Mouse (Mus musculus): Measurements from ENCODE around the gene Tex30. TPM values are rescaled to one million over a fixed set of nuclear protein-coding genes. Genes with fewer than 3 reads are reported as not detected.
A peak's percentile ranks its signal among the peaks of the same experiment; 100 is the strongest.

Gene Tex30
- total and polyA plus RNA-seq, 2 experiments, result 3.5 to 7.7 TPM

- no peak for TF ChIP-seq POLR2A (IDR thresholded peaks at IDR 0.05; ENCODE audit: extremely low read depth, insufficient read depth, low read length)
- TF ChIP-seq CTCF (IDR thresholded peaks at IDR 0.05; ENCODE audit: low read depth, low read length), result no peak
- peak; percentile 70 for DNase-seq (ENCODE audit: extremely low read depth, low read depth, low spot score)
- no peaks in the 10 kb centered on the region for H3K79me2 ChIP-seq (ENCODE audit: control insufficient read depth, insufficient read depth, low read length)
- no peaks in the 10 kb centered on the region for H3K27me3 ChIP-seq (ENCODE audit: control insufficient read depth, insufficient read depth, low read length)
- no peak overlapping the region for H3K27ac ChIP-seq (replicated peaks; ENCODE audit: insufficient read depth, low read depth, low read length)
- 23% methylated on average over 4 of the region's 4 CpGs for WGBS
- peaks cover 5% of the 10 kb centered on the region; the same call in 1 of the 2 replicates for H3K4me1 ChIP-seq (ENCODE audit: control insufficient read depth, insufficient read depth, low read length)
- H3K9ac ChIP-seq (ENCODE audit: low read depth, low read length), result no peak overlapping the region
- H3K36me3 ChIP-seq (ENCODE audit: control insufficient read depth, insufficient read depth, low read length), result peaks cover 28% of the 10 kb centered on the region
- H3K4me3 ChIP-seq (ENCODE audit: insufficient read depth, low read depth, low read length), result no peak overlapping the region
Observed at GRCm38 (mm10) chr1:44129929-44130581, 27.8 kb upstream of the Tex30 start.

DNA sequence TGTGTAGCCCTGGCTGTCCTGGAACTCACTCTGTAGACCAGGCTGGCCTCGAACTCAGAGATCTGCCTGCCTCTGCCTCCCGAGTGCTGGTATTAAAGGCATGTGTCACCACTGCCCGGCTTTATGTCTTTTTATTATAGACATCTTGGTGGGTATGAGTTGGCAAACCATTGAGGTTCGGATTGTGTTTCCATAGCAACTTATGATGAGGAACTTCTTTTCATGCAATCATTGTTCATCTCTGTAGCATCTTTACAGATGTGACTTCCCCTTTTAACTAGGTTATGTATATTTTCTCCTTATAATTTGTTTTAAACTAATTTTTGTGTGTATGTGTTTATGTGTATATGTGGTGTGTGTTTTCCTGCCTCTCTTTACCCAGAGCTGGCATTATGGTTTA lies 23.3 kb upstream of the Tex30 start:
- Histone ChIP-seq H3K4me1 (ENCODE audit: control insufficient read depth, insufficient read depth, low read length) (peaks cover 11% of the 10 kb centered on the region), H3K9ac (ENCODE audit: low read depth, low read length) (no peak overlapping the region), H3K36me3 (ENCODE audit: control insufficient read depth, insufficient read depth, low read length) (peaks cover 20% of the 10 kb centered on the region), H3K27ac (replicated peaks; ENCODE audit: insufficient read depth, low read depth, low read length) (no peak overlapping the region), H3K4me3 (ENCODE audit: insufficient read depth, low read depth, low read length) (no peak overlapping the region), H3K27me3 (ENCODE audit: control insufficient read depth, insufficient read depth, low read length) (no peaks in the 10 kb centered on the region), H3K79me2 (ENCODE audit: control insufficient read depth, insufficient read depth, low read length) (peaks cover 8% of the 10 kb centered on the region)
- no peak for DNase-seq (ENCODE audit: extremely low read depth, low read depth, low spot score)
- 95% methylated on average over 4 of the region's 4 CpGs for WGBS
- TF ChIP-seq CTCF (IDR thresholded peaks at IDR 0.05; ENCODE audit: low read depth, low read length) (no peak), POLR2A (IDR thresholded peaks at IDR 0.05; ENCODE audit: extremely low read depth, insufficient read depth, low read length) (no peak)

GRCm38 (mm10) chr1:44122256-44122655 lies 20.0 kb upstream of the Tex30 start:
- peaks cover 6% of the 10 kb centered on the region for H3K4me1 ChIP-seq (ENCODE audit: control insufficient read depth, insufficient read depth, low read length)
- no peak overlapping the region for H3K27ac ChIP-seq (replicated peaks; ENCODE audit: insufficient read depth, low read depth, low read length)
- H3K4me3 ChIP-seq (ENCODE audit: insufficient read depth, low read depth, low read length), result no peak overlapping the region
- 84% methylated on average over 3 of the region's 3 CpGs for WGBS
- H3K36me3 ChIP-seq (ENCODE audit: control insufficient read depth, insufficient read depth, low read length), result peaks cover 6% of the 10 kb centered on the region; the same call in 1 of the 2 replicates
- no peak overlapping the region for H3K9ac ChIP-seq (ENCODE audit: low read depth, low read length)
- no peaks in the 10 kb centered on the region for H3K27me3 ChIP-seq (ENCODE audit: control insufficient read depth, insufficient read depth, low read length)
- peaks cover 8% of the 10 kb centered on the region for H3K79me2 ChIP-seq (ENCODE audit: control insufficient read depth, insufficient read depth, low read length)
- TF ChIP-seq POLR2A (IDR thresholded peaks at IDR 0.05; ENCODE audit: extremely low read depth, insufficient read depth, low read length) (no peak), CTCF (IDR thresholded peaks at IDR 0.05; ENCODE audit: low read depth, low read length) (no peak)
- DNase-seq (ENCODE audit: extremely low read depth, low read depth, low spot score), result no peak

DNA sequence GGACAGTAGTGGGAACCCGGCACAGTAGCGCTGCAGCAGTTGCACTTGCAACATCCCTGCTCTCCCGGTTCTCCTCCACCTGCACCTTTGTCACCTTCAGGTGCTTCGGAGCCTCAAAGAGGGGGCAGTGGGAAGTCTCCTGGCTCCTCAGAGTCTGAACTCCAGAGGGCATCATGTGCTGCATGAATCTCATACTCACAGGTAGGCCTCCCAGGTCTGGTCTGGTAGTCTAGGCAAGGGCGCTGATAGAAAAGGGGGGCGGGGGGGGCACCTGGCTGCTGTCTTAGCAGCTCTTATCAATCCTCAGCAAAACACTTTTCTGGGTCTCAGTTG lies 17.8 kb upstream of the Tex30 start:
- H3K27ac ChIP-seq (replicated peaks; ENCODE audit: insufficient read depth, low read depth, low read length), result peak overlapping the region; percentile 73
- H3K27me3 ChIP-seq (ENCODE audit: control insufficient read depth, insufficient read depth, low read length), result no peaks in the 10 kb centered on the region
- H3K36me3 ChIP-seq (ENCODE audit: control insufficient read depth, insufficient read depth, low read length), result no peaks in the 10 kb centered on the region; the same call in 1 of the 2 replicates
- H3K9ac ChIP-seq (ENCODE audit: low read depth, low read length), result peak overlapping the region; percentile 82
- peaks cover 8% of the 10 kb centered on the region for H3K79me2 ChIP-seq (ENCODE audit: control insufficient read depth, insufficient read depth, low read length)
- H3K4me1 ChIP-seq (ENCODE audit: control insufficient read depth, insufficient read depth, low read length), result peaks cover 6% of the 10 kb centered on the region
- peak overlapping the region; percentile 98 for H3K4me3 ChIP-seq (ENCODE audit: insufficient read depth, low read depth, low read length)
- no peak for TF ChIP-seq CTCF (IDR thresholded peaks at IDR 0.05; ENCODE audit: low read depth, low read length)
- no peak for TF ChIP-seq POLR2A (IDR thresholded peaks at IDR 0.05; ENCODE audit: extremely low read depth, insufficient read depth, low read length)
- peak; percentile 57 for DNase-seq (ENCODE audit: extremely low read depth, low read depth, low spot score)
- WGBS, result 11% methylated on average over 6 of the region's 6 CpGs

DNA sequence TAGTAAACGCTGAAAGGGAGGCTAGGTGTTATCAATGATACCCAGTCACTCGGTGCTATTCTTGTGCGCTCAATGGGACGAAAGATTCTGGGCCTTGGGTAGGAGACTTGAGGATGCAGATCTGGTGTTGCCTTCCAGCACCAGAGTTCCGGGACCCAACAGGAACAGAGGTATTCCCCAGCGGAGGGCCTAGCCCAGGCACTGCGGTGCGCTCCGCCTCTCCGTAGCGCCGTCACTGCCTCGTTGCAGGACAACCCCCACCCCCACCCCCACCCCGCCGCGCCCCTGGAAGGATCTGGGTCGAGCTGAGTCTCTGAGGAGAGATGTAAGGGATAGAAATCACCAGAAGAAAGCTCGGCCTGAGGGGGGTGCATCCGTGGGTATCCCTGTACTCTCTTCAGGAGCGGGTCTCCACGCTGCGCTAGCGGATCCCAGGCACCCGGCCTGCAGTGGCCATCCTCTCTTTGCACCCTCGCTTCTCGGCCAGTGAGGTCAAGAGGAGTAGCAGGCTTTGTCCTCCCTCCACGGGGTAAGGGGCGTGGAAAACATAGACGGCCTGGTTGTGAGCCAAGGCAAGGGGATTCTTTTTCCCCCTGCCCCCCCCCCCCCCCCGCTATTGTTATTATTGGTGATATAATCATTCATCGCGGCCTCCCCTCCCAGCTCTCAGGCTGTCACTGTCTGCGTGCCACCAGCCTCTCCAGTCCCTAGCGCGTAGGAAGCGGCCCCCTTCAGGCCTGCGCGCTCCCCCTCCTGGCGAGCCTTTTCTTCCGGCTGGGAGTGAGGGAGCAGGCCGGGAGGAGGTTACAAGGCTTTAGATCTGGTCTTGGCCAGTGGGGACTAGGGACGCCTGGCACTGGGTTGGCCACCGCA lies 17.2 kb upstream of the Tex30 start:
- H3K4me3 ChIP-seq (ENCODE audit: insufficient read depth, low read depth, low read length), result peak overlapping the region; percentile 98
- H3K27me3 ChIP-seq (ENCODE audit: control insufficient read depth, insufficient read depth, low read length), result no peaks in the 10 kb centered on the region
- DNase-seq (ENCODE audit: extremely low read depth, low read depth, low spot score), result peak; percentile 73
- TF ChIP-seq POLR2A (IDR thresholded peaks at IDR 0.05; ENCODE audit: extremely low read depth, insufficient read depth, low read length) (0 out of 2 replicates have a peak, but pooled peaks have one; percentile 33), CTCF (IDR thresholded peaks at IDR 0.05; ENCODE audit: low read depth, low read length) (peak; percentile 56)
- WGBS, result under 1% methylated on average over 43 of the region's 43 CpGs
- H3K36me3 ChIP-seq (ENCODE audit: control insufficient read depth, insufficient read depth, low read length), result peaks cover 4% of the 10 kb centered on the region; the same call in 1 of the 2 replicates
- peaks cover 5% of the 10 kb centered on the region for H3K79me2 ChIP-seq (ENCODE audit: control insufficient read depth, insufficient read depth, low read length)
- H3K9ac ChIP-seq (ENCODE audit: low read depth, low read length), result peak overlapping the region; percentile 82
- H3K4me1 ChIP-seq (ENCODE audit: control insufficient read depth, insufficient read depth, low read length), result peaks cover 6% of the 10 kb centered on the region; the same call in 1 of the 2 replicates
- peak overlapping the region; percentile 73 for H3K27ac ChIP-seq (replicated peaks; ENCODE audit: insufficient read depth, low read depth, low read length)
